Mouse (Mus musculus): ENCODE measurements around the gene Grin2c. TPM values are rescaled to one million over a fixed set of nuclear protein-coding genes. Genes with fewer than 3 reads are reported as not detected.

The Grin2c gene
- polyA plus RNA-seq, 1 experiment = not detected

DNA sequence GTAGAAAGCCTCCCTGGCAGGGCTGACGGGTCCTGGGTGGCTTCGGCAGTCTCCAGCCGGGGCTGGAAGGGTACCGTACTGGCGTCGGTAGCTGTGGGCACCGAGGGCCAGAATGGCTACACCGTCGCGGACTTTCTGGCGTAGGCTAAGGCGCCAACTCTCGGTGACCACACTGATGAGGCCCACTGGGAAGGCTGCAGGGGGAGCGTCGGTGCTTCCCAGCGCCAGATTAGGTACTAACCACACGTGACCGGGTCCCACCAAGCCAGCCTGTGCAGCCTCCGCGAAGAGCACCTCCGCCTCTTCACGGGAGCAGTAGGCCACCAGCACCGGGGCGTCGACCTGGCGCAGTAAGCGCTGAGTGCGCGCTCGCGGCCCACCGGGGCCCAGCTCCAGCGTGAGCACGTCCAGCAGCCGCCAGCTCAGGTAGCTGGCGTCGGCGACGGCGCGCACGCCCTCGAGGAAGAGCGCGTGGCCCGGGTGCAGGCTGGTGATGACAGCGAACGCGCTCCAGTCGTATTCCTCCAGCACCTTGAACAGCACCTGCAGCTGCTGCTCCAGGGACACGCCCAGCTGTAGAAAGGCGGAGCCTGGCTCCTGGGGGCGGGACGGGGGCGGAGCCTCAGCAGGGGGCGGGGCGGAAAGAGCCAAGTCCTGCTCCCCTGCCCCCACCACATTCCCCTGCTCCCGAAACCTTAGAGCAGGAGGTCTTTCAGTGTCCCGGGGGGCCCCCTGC is 9.1 kb downstream of the Grin2c start:
- TF ChIP-seq GATA1 (IDR thresholded peaks at IDR 0.05; ENCODE audit: low read length) = no peak

GRCm38 (mm10) chr11:115251258-115251657 is 15.8 kb downstream of the Grin2c start:
- no peak for TF ChIP-seq GATA1 (IDR thresholded peaks at IDR 0.05; ENCODE audit: low read length)

- no peak for TF ChIP-seq GATA1 (IDR thresholded peaks at IDR 0.05; ENCODE audit: low read length)
These were observed 16.5 kb downstream of the Grin2c start for GRCm38 (mm10) chr11:115250405-115251090.

DNA sequence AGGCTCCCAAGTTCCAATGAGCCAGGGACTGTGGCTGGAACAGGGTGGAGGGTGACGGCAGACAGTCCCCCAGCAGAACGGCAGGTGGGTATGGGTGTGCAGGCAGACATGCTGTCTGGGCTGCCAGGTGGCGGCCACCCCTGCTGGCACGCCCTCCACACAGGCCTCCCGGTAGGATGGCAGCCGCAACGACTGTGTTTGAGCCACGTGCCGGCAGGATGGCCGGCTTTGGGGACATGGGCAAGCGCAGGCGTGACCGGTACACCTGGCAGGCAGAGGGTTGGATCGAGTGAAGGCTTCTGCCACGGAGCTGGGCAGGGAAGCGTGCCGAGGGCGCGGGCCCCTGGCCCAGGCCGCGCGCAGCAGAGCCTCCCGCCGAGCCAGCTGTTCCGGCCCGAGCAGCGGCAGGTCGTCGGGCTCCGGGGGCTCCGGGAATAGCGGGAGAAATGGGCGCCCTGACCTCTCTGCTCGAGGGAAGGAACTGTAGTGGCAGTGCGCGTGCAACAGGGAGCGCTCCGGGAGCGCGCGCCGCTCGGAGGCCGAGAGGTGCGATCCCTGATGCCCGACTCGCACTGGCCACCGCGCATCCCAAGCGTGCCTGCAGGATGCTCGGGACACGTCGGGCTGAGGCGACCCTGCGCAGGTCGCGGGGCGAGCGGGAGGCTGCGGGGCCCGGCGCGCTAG is 17.2 kb downstream of the Grin2c start:
- no peak for TF ChIP-seq GATA1 (IDR thresholded peaks at IDR 0.05; ENCODE audit: low read length)

DNA sequence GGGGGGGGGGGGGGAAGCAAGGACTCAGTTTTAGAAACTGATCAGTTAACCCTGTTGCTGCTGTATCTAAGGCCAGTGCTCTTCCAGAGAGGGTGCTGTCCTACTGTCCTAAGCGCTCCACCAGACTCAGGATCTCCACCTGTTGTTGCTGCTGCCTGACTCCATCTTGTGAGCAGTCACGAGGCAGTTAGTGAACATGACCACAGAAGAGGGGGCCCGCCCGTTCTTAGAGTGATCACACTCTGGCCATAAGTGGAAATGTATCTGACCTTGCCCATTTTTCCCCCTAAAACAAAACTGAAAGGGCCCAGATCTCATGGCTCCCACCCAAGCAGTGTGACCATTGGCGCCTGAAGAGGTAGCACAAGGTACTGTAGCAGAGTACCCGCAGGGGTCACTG is 19.1 kb downstream of the Grin2c start:
- TF ChIP-seq GATA1 (IDR thresholded peaks at IDR 0.05; ENCODE audit: low read length) = no peak

GRCm38 (mm10) chr11:115247240-115247639 is 19.8 kb downstream of the Grin2c start:
- TF ChIP-seq GATA1 (IDR thresholded peaks at IDR 0.05; ENCODE audit: low read length) = no peak

GRCm38 (mm10) chr11:115246386-115246785 is 20.7 kb downstream of the Grin2c start:
- TF ChIP-seq GATA1 (IDR thresholded peaks at IDR 0.05; ENCODE audit: low read length) = no peak

- no peak for TF ChIP-seq GATA1 (IDR thresholded peaks at IDR 0.05; ENCODE audit: low read length)
These were observed 22.2 kb downstream of the Grin2c start for GRCm38 (mm10) chr11:115244840-115245239.

DNA sequence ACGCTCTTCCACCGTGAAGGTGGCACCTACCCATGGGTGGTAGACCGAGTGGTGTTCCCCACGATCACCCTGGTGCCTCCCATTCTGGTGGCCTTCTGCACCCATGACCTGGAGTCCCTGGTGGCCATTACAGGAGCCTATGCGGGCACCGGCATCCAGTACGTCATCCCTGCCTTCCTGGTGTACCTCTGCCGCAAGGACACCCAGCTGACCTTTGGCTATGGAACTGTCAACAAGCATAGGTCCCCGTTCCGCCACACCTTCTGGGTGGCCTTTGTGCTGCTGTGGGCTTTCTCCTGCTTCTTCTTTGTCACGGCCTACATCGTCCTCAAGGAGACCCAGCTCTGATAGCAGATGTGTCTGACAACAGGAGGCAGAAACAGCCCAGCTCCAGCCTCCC is 23.3 kb downstream of the Grin2c start:
- no peak for TF ChIP-seq GATA1 (IDR thresholded peaks at IDR 0.05; ENCODE audit: low read length)

GRCm38 (mm10) chr11:115242746-115243145 is 24.3 kb downstream of the Grin2c start:
- no peak for TF ChIP-seq GATA1 (IDR thresholded peaks at IDR 0.05; ENCODE audit: low read length)

DNA sequence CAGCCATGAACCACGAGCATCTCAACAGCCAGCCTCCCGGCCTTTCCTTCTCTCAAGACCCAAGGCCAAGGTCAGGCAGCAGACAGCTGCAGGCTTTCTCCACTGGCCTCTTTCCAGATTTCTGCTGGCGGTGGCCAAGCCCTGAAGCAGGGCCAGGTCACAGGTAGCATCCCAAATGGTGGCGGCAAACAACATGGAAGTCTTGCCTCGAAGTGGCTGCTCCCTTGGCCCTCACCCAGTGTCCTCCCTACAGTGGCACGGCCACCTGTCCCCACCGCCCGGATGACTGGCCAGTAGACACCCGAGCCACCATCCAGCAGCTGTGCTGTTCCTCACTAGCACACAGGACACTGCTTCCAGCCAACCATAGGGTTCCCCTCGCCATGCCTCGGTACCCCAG is 25.6 kb downstream of the Grin2c start:
- TF ChIP-seq GATA1 (IDR thresholded peaks at IDR 0.05; ENCODE audit: low read length) = no peak

- TF ChIP-seq GATA1 (IDR thresholded peaks at IDR 0.05; ENCODE audit: low read length) = no peak
These were observed 30.5 kb downstream of the Grin2c start for GRCm38 (mm10) chr11:115236570-115236969.

GRCm38 (mm10) chr11:115234320-115235044 is 32.6 kb downstream of the Grin2c start:
- no peak for TF ChIP-seq GATA1 (IDR thresholded peaks at IDR 0.05; ENCODE audit: low read length)

DNA sequence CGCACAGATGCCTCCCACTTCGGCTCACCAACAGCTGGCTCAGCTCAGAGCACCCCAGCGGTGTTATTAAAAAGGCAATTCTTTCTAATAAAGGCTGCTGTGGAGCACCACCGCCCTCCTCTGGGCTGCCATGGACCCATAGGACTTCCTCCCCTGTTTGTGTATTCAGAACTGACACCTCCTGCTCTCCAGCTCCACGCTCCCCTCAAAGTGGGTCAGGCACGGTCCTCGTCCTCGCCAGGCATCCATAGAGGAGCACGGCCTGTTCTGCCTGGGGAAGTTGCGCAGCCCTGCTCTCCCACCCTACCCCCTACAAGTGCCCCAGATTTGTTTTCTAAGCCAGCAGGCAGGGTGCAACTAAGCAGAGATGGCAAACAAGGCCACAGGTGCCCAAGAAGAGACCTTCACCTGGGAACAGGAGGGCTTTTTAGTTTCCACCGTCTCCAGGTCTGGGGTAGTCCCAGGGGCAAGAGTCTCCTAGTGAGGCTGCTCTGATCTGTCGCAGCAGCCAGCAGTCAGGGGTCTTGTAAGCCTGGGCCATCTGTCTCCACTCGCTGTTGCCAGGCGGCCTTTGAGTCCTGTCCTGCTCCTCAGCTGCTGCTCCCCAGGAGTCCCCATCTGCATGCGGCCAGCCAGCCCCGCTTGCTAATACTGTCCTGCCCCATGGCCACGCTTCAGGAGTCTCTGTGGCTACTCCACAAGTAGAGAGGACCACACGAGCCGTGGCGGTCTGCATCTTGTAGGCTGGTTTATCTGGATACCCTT is 33.3 kb downstream of the Grin2c start:
- no peak for TF ChIP-seq GATA1 (IDR thresholded peaks at IDR 0.05; ENCODE audit: low read length)

- no peak for TF ChIP-seq GATA1 (IDR thresholded peaks at IDR 0.05; ENCODE audit: low read length)
These were observed 34.2 kb downstream of the Grin2c start for GRCm38 (mm10) chr11:115232889-115233288.

All from G1E-ER4 (cell line).